Mouse (Mus musculus) liver, embryonic 13.5 days (tissue): ENCODE data around the gene Fcgbp. TPM values are rescaled to one million over a fixed set of nuclear protein-coding genes. Genes with fewer than 3 reads are reported as not detected.

Experiments used
- polyA plus RNA-seq: library from polyadenylated mRNA; unstranded; fragments of >200 nt; fragmentation: Nextera tagmentation; extraction: Ambion mirVana; gene quantifications from 2 replicates; pipeline ENCODE4 v1.2.1, GENCODE M21; 2015

Fcgbp gene
- polyA plus RNA-seq, 1 experiment from 2014 or later, result 0.05 TPM

Other genes starting within 250 kb of the Fcgbp start
- gene Zfp59, start 232.6 kb upstream of the Fcgbp start, polyA plus RNA-seq, result 1.8 and 2.5 TPM in 2 replicates
- gene Zfp607a, start 213.7 kb upstream of the Fcgbp start, polyA plus RNA-seq, result 1.2 and 1.3 TPM in 2 replicates
- gene Zfp974, start 141.8 kb upstream of the Fcgbp start, polyA plus RNA-seq, result 0.84 and 1.1 TPM in 2 replicates
- 4.9 and 5.1 TPM in 2 replicates for gene Zfp780b, start 92.1 kb upstream of the Fcgbp start, polyA plus RNA-seq
- gene Zfp850, start 57.1 kb upstream of the Fcgbp start, polyA plus RNA-seq, result 2.5 TPM in 2 replicates
- 191 and 201 TPM in 2 replicates for gene Psmc4, start 21.1 kb upstream of the Fcgbp start, polyA plus RNA-seq
- gene 9530053A07Rik, start 58.2 kb downstream of the Fcgbp start, polyA plus RNA-seq, result not detected in 2 replicates
- 112 and 133 TPM in 2 replicates for gene Fbl, start 98.5 kb downstream of the Fcgbp start, polyA plus RNA-seq
- 1.6 and 1.7 TPM in 2 replicates for gene Dyrk1b, start 108.2 kb downstream of the Fcgbp start, polyA plus RNA-seq
- gene Eid2, start 196.6 kb downstream of the Fcgbp start, polyA plus RNA-seq, result 0.28 and 0.40 TPM in 2 replicates
- 2.5 and 2.6 TPM in 2 replicates for gene Eid2b, start 206.5 kb downstream of the Fcgbp start, polyA plus RNA-seq
- not detected in 2 replicates for gene Selenov, start 219.9 kb downstream of the Fcgbp start, polyA plus RNA-seq
- gene Dll3, start 231.0 kb downstream of the Fcgbp start, polyA plus RNA-seq, result 0.06 and 0.07 TPM in 2 replicates
- 114 and 118 TPM in 2 replicates for gene Timm50, start 240.8 kb downstream of the Fcgbp start, polyA plus RNA-seq